Mouse (Mus musculus): ENCODE measurements around the gene Ppp1r9a. TPM values are rescaled to one million over a fixed set of nuclear protein-coding genes. Genes with fewer than 3 reads are reported as not detected.
A peak's percentile ranks its signal among the peaks of the same experiment; 100 is the strongest.

The Ppp1r9a gene
- polyA plus RNA-seq, 1 experiment from 2014 or later, result 25.2 TPM

- no peak overlapping the region for H3K4me2 ChIP-seq
- H3K27me3 ChIP-seq (ENCODE audit: insufficient read depth, low read length), result no peaks in the 10 kb centered on the region
- DNase-seq (no peak), ATAC-seq (ENCODE audit: insufficient read depth) (no peak)
- H3K36me3 ChIP-seq (ENCODE audit: insufficient read depth), result no peaks in the 10 kb centered on the region
- TF ChIP-seq CTCF (IDR thresholded peaks at IDR 0.05; ENCODE audit: low read depth), result no peak
- no peak overlapping the region for H3K9ac ChIP-seq
- H3K4me1 ChIP-seq (ENCODE audit: insufficient read depth), result no peaks in the 10 kb centered on the region
- H3K4me3 ChIP-seq (ENCODE audit: low read depth, low read length), result no peak overlapping the region
- no peaks in the 10 kb centered on the region for H3K9me3 ChIP-seq (ENCODE audit: low read depth, low read length)
- no peak overlapping the region for H3K27ac ChIP-seq (ENCODE audit: low read depth)
- WGBS, result 88% methylated on average over 14 of the region's 14 CpGs
Observed at GRCm38 (mm10) chr6:5129364-5130093, 226.8 kb downstream of the Ppp1r9a start.

- WGBS, result 36% methylated on average over 6 of the region's 6 CpGs
- H3K36me3 ChIP-seq (ENCODE audit: insufficient read depth), result no peaks in the 10 kb centered on the region
Observed at GRCm38 (mm10) chr6:5134986-5135385, 232.3 kb downstream of the Ppp1r9a start.

GRCm38 (mm10) chr6:5136046-5136445 lies 233.3 kb downstream of the Ppp1r9a start:
- WGBS, result 78% methylated on average over 6 of the region's 6 CpGs
- Histone ChIP-seq H3K9me3 (ENCODE audit: low read depth, low read length) (no peaks in the 10 kb centered on the region), H3K27ac (ENCODE audit: low read depth) (no peak overlapping the region), H3K4me2 (no peak overlapping the region), H3K36me3 (ENCODE audit: insufficient read depth) (no peaks in the 10 kb centered on the region), H3K4me3 (ENCODE audit: low read depth, low read length) (no peak overlapping the region), H3K27me3 (ENCODE audit: insufficient read depth, low read length) (no peaks in the 10 kb centered on the region), H3K9ac (no peak overlapping the region), H3K4me1 (ENCODE audit: insufficient read depth) (no peaks in the 10 kb centered on the region)
- DNase-seq, result no peak
- TF ChIP-seq CTCF (IDR thresholded peaks at IDR 0.05; ENCODE audit: low read depth), result no peak
- ATAC-seq (ENCODE audit: insufficient read depth), result no peak

More at GRCm38 (mm10) chr6:5134986-5135385, 232.3 kb downstream of the Ppp1r9a start:
- ATAC-seq (ENCODE audit: insufficient read depth) (no peak), DNase-seq (no peak)
- Histone ChIP-seq H3K4me1 (ENCODE audit: insufficient read depth) (no peaks in the 10 kb centered on the region), H3K4me2 (no peak overlapping the region), H3K27me3 (ENCODE audit: insufficient read depth, low read length) (no peaks in the 10 kb centered on the region), H3K9ac (no peak overlapping the region), H3K9me3 (ENCODE audit: low read depth, low read length) (no peaks in the 10 kb centered on the region), H3K27ac (ENCODE audit: low read depth) (no peak overlapping the region), H3K4me3 (ENCODE audit: low read depth, low read length) (no peak overlapping the region)
- TF ChIP-seq CTCF (IDR thresholded peaks at IDR 0.05; ENCODE audit: low read depth), result no peak

- H3K9me3 ChIP-seq (ENCODE audit: low read depth, low read length), result no peaks in the 10 kb centered on the region
- no peak overlapping the region for H3K27ac ChIP-seq (ENCODE audit: low read depth)
- DNase-seq, result no peak
- ATAC-seq (ENCODE audit: insufficient read depth), result no peak
- no peaks in the 10 kb centered on the region for H3K4me1 ChIP-seq (ENCODE audit: insufficient read depth)
- no peak overlapping the region for H3K9ac ChIP-seq
- 89% methylated on average over 12 of the region's 12 CpGs for WGBS
- H3K27me3 ChIP-seq (ENCODE audit: insufficient read depth, low read length), result no peaks in the 10 kb centered on the region
- no peak for TF ChIP-seq CTCF (IDR thresholded peaks at IDR 0.05; ENCODE audit: low read depth)
- no peaks in the 10 kb centered on the region for H3K36me3 ChIP-seq (ENCODE audit: insufficient read depth)
- no peak overlapping the region for H3K4me3 ChIP-seq (ENCODE audit: low read depth, low read length)
- H3K4me2 ChIP-seq, result no peak overlapping the region
Observed at GRCm38 (mm10) chr6:5138875-5139631, 236.3 kb downstream of the Ppp1r9a start.

GRCm38 (mm10) chr6:5139666-5140065 lies 236.9 kb downstream of the Ppp1r9a start:
- Histone ChIP-seq H3K4me3 (ENCODE audit: low read depth, low read length) (no peak overlapping the region), H3K9me3 (ENCODE audit: low read depth, low read length) (no peaks in the 10 kb centered on the region), H3K9ac (no peak overlapping the region), H3K4me2 (no peak overlapping the region), H3K36me3 (ENCODE audit: insufficient read depth) (no peaks in the 10 kb centered on the region), H3K27me3 (ENCODE audit: insufficient read depth, low read length) (no peaks in the 10 kb centered on the region), H3K4me1 (ENCODE audit: insufficient read depth) (no peaks in the 10 kb centered on the region), H3K27ac (ENCODE audit: low read depth) (no peak overlapping the region)
- no peak for TF ChIP-seq CTCF (IDR thresholded peaks at IDR 0.05; ENCODE audit: low read depth)
- DNase-seq (no peak), ATAC-seq (ENCODE audit: insufficient read depth) (no peak)
- WGBS, result 85% methylated on average over 9 of the region's 9 CpGs

- 61% methylated on average over 13 of the region's 13 CpGs for WGBS
Observed at GRCm38 (mm10) chr6:5147488-5148142, 244.9 kb downstream of the Ppp1r9a start.

GRCm38 (mm10) chr6:5149941-5150340 lies 247.2 kb downstream of the Ppp1r9a start:
- H3K27me3 ChIP-seq (ENCODE audit: insufficient read depth, low read length), result no peaks in the 10 kb centered on the region
- no peak overlapping the region for H3K4me2 ChIP-seq
- no peak for ATAC-seq (ENCODE audit: insufficient read depth)
- no peak for TF ChIP-seq CTCF (IDR thresholded peaks at IDR 0.05; ENCODE audit: low read depth)
- H3K9ac ChIP-seq, result no peak overlapping the region
- no peaks in the 10 kb centered on the region for H3K9me3 ChIP-seq (ENCODE audit: low read depth, low read length)
- peak; percentile 58 for DNase-seq
- 73% methylated on average over 2 of the region's 2 CpGs for WGBS
- H3K4me3 ChIP-seq (ENCODE audit: low read depth, low read length), result no peak overlapping the region
- no peaks in the 10 kb centered on the region for H3K36me3 ChIP-seq (ENCODE audit: insufficient read depth)
- 0 out of 2 replicates have a peak, but pooled peaks cover 3% of the 10 kb centered on the region for H3K4me1 ChIP-seq (ENCODE audit: insufficient read depth)
- H3K27ac ChIP-seq (ENCODE audit: low read depth), result no peak overlapping the region; the same call in 1 of the 2 replicates

More at GRCm38 (mm10) chr6:5147488-5148142, 244.9 kb downstream of the Ppp1r9a start:
- no peak overlapping the region for H3K9ac ChIP-seq
- ATAC-seq (ENCODE audit: insufficient read depth) (no peak), DNase-seq (no peak)
- H3K9me3 ChIP-seq (ENCODE audit: low read depth, low read length), result no peaks in the 10 kb centered on the region
- TF ChIP-seq CTCF (IDR thresholded peaks at IDR 0.05; ENCODE audit: low read depth), result no peak
- 0 out of 2 replicates have a peak, but pooled peaks cover 3% of the 10 kb centered on the region for H3K4me1 ChIP-seq (ENCODE audit: insufficient read depth)
- no peaks in the 10 kb centered on the region for H3K36me3 ChIP-seq (ENCODE audit: insufficient read depth)
- H3K4me3 ChIP-seq (ENCODE audit: low read depth, low read length), result no peak overlapping the region
- no peak overlapping the region for H3K4me2 ChIP-seq
- H3K27me3 ChIP-seq (ENCODE audit: insufficient read depth, low read length), result no peaks in the 10 kb centered on the region
- H3K27ac ChIP-seq (ENCODE audit: low read depth), result no peak overlapping the region

Measured in lung, embryonic 14.5 days (tissue).